Mouse (Mus musculus) forebrain, embryonic 13.5 days (tissue): ENCODE measurements around the gene Hoxa10. TPM values are rescaled to one million over a fixed set of nuclear protein-coding genes. Genes with fewer than 3 reads are reported as not detected.

Experiments
- ATAC-seq: fragments of 200-750 bp; cut with Nextera tagmentation; 2 replicates; pipeline ENCODE4 v1.8.0; 2017
- H3K27ac ChIP-seq: fragments of 300-500 bp; sonication (generic); 2 replicates; pipeline ENCODE4 v1.5.1; 2015; ENCODE audit warnings: inconsistent platforms, mild to moderate bottlenecking, moderate library complexity
- H3K27me3 ChIP-seq: fragments of 300-500 bp; sonication (generic); 2 replicates; pipeline ENCODE4 v1.6.1; 2015; ENCODE audit warnings: mild to moderate bottlenecking, inconsistent platforms
- H3K36me3 ChIP-seq: fragments of 300-500 bp; sonication (generic); 2 replicates; pipeline ENCODE4 v1.6.1; 2015; ENCODE audit warnings: mild to moderate bottlenecking, inconsistent platforms; ENCODE audit not compliant: poor library complexity, severe bottlenecking
- H3K4me1 ChIP-seq: fragments of 300-500 bp; sonication (generic); 2 replicates; pipeline ENCODE4 v1.6.1; 2015; ENCODE audit warnings: inconsistent platforms
- H3K4me2 ChIP-seq: fragments of 300-500 bp; sonication (generic); 2 replicates; pipeline ENCODE4 v1.6.1; 2015; ENCODE audit warnings: inconsistent platforms, mild to moderate bottlenecking, moderate library complexity
- H3K4me3 ChIP-seq: fragments of 300-500 bp; sonication (generic); 2 replicates; pipeline ENCODE4 v1.5.1; 2015; ENCODE audit warnings: mild to moderate bottlenecking, inconsistent platforms
- H3K9ac ChIP-seq: fragments of 300-500 bp; sonication (generic); 2 replicates; pipeline ENCODE4 v1.6.1; 2015; ENCODE audit warnings: mild to moderate bottlenecking, inconsistent platforms
- H3K9me3 ChIP-seq: fragments of 300-500 bp; sonication (generic); replicated peaks from 2 replicates; pipeline ENCODE4 v1.6.1; 2016; ENCODE audit warnings: inconsistent platforms
- WGBS: fragments of 180-500 bp; shearing (Covaris S2); methylation state at CpG from one replicate; pipeline ENCODE4 v1.1.7; 2015; 5-methylcytosine and 5-hydroxymethylcytosine counted together
- polyA plus RNA-seq: library from polyadenylated mRNA; unstranded; fragments of >200 nt; fragmentation: Nextera tagmentation; extraction: Ambion mirVana; gene quantifications from 2 replicates; pipeline ENCODE4 v1.2.1, GENCODE M21; 2015

The Hoxa10 gene
- polyA plus RNA-seq, 1 experiment from 2014 or later: 0.09 TPM

GRCm38 (mm10) chr6:52231885-52232567 is 8.6 kb downstream of the Hoxa10 start:
- WGBS: 2% methylated on average over 18 of the region's 18 CpGs

GRCm38 (mm10) chr6:52230516-52231165 is 10.0 kb downstream of the Hoxa10 start, which contains the start of gene Hoxa9:
Gene Hoxa9, minus strand, starts transcription at chr6:52231089.
- Histone ChIP-seq H3K4me3 (no peak within 1 kb of the TSS), H3K4me1 (no peaks in the 10 kb centered on the region), H3K4me2 (no peak within 1 kb of the TSS), H3K9ac (no peak within 1 kb of the TSS), H3K27ac (no peak within 1 kb of the TSS), H3K36me3 (no peaks in the 10 kb centered on the region), H3K9me3 (no peaks in the 10 kb centered on the region), H3K27me3 (peaks cover 97% of the 10 kb centered on the region)
- no peak for ATAC-seq
- 1% methylated on average over 26 of the region's 36 CpGs for WGBS

More at GRCm38 (mm10) chr6:52231885-52232567, 8.6 kb downstream of the Hoxa10 start:
- Histone ChIP-seq H3K9ac (no peak overlapping the region), H3K4me1 (no peaks in the 10 kb centered on the region), H3K36me3 (no peaks in the 10 kb centered on the region), H3K4me3 (no peak overlapping the region), H3K9me3 (no peaks in the 10 kb centered on the region), H3K27me3 (peaks cover 97% of the 10 kb centered on the region), H3K4me2 (no peak overlapping the region), H3K27ac (no peak overlapping the region)
- ATAC-seq: no peak

DNA sequence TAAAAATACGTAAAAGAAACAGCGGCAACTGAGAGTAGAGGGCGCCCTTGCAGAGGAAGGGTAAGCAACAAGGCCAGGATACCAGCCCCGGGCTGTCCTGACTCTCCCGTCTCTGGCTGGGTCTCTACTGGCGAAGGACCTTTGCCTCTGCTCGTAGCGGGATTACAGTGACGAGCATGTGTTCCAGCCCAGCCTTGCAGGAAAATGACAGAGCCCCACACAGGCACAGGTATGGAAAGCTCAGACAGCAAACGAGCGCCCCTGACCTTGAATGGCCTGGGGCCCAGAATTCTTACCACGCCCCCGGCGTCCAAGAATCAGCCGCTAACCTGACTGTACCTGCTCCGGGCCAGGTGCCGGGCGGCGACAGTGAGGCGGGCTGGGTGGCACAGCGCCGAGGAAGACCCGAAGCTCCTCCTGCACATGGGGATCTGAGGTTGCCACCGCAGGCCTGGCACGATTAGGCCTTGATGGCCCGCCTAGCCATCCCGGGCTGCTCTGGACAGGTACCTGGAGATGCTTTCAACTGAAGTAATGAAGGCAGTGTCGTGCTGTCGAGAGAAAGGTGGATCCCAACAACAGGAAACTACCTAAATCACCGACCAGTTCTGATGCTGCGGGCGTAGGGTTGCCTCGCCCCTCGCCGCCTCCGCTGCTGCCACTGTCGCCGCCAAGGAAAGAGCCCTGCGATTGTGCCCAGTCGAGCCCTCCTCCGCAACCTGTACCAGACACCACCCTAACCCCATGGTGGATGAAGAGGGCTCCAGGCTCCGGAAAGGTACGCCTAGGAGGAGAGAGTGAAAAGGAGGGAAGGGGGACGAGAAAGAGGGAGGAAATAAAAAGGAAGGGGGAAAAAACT is 10.9 kb downstream of the Hoxa10 start:
- Histone ChIP-seq H3K9ac (no peak overlapping the region), H3K4me2 (no peak overlapping the region), H3K36me3 (no peaks in the 10 kb centered on the region), H3K27me3 (peaks cover 97% of the 10 kb centered on the region), H3K9me3 (no peaks in the 10 kb centered on the region), H3K4me1 (no peaks in the 10 kb centered on the region), H3K27ac (no peak overlapping the region), H3K4me3 (no peak overlapping the region)
- no peak for ATAC-seq
- WGBS: 1% methylated on average over 44 of the region's 44 CpGs

DNA sequence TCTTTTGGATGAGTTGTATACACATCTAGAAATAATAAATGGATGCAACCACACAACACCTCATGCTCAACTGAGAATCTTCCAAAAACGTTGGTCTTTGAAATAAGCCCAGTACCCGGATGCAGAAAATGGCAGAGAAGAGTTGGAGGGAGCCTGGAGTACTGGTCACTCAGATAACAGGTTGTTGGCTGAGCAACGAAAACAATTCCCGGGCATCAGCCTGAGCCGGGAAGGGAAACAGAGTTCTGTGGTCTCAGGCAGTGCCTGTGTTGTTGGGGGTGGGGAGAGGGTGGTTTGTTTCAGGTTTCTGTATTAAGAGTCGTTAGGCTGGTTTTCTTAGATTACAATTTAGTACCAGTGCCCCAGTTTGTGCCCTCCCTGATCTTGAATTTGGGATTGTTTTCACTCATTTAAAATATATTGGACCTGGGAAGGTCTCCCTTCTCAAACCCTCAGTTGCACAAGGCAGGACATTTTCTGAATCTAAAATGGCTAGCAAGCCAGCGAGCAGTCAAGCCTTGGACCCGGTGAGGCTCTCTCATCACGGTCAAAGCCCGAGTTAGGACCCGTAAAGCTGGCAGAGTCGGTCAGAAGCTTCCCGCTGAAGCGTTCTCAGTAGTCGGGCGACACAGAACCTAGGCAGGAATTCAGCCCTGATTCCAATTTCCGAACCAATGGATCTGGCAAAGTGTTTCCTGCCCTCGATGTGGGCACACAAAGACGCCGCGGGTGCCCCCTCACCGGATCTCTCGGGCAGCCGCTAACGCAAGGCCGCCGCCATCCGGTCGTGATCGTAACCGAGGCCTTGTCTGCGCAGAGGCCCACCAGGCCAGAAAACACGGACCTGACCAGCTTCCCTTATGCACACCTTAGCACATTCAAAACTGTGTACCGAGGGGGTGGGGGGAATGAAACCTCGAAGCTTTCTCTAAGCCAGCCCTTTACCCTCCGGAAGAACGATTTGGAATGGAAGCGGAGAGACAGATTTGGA is 11.9 kb downstream of the Hoxa10 start:
- Histone ChIP-seq H3K27ac (no peak overlapping the region), H3K36me3 (no peaks in the 10 kb centered on the region), H3K4me3 (no peak overlapping the region), H3K9ac (no peak overlapping the region), H3K9me3 (no peaks in the 10 kb centered on the region), H3K4me2 (no peak overlapping the region), H3K4me1 (no peaks in the 10 kb centered on the region), H3K27me3 (peaks cover 97% of the 10 kb centered on the region)
- ATAC-seq: no peak
- 1% methylated on average over 38 of the region's 38 CpGs for WGBS

GRCm38 (mm10) chr6:52227470-52228222 is 13.0 kb downstream of the Hoxa10 start:
- 2% methylated on average over 11 of the region's 11 CpGs for WGBS
- no peak overlapping the region for H3K27ac ChIP-seq
- H3K4me2 ChIP-seq: no peak overlapping the region
- H3K9me3 ChIP-seq: no peaks in the 10 kb centered on the region
- H3K27me3 ChIP-seq: peaks cover 97% of the 10 kb centered on the region
- no peaks in the 10 kb centered on the region for H3K36me3 ChIP-seq
- no peak for ATAC-seq
- H3K4me1 ChIP-seq: no peaks in the 10 kb centered on the region
- no peak overlapping the region for H3K4me3 ChIP-seq
- no peak overlapping the region for H3K9ac ChIP-seq

DNA sequence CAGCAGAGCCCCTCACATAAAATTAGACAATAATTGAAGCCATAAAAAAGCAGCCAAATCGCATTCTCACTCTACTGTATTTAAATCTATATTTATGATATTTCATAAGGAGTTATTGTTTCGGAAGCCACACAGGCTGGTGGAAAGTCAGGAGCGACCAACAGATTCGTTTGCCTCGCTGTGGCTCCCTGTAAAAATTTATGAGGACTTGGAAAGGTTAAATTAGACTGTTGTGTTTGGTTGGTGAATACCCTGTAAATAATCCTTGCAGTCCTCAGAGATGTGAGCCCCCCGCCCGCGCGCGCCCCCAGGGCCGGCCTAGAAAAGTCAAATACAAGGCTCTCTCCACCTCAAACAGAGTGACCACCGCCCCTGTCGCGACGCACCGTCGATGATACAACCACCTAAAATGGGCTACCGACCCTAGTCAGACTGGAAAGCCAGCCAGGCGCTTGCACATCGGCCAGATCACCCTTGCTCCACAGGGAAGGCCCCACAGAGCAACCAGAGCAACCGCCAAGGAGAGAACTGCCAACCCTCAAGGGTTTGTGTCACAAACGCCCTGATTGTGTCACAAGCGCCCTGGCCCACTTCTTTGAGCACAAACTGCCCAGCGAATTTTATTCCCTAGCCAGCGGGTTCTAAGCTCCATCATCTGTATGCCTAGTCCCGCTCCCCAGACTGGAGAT is 13.9 kb downstream of the Hoxa10 start:
- Histone ChIP-seq H3K36me3 (no peaks in the 10 kb centered on the region), H3K9ac (no peak overlapping the region), H3K27me3 (peaks cover 97% of the 10 kb centered on the region), H3K4me3 (no peak overlapping the region), H3K4me2 (no peak overlapping the region), H3K27ac (no peak overlapping the region), H3K9me3 (no peaks in the 10 kb centered on the region), H3K4me1 (peaks cover 3% of the 10 kb centered on the region)
- ATAC-seq: no peak
- 3% methylated on average over 26 of the region's 26 CpGs for WGBS

GRCm38 (mm10) chr6:52225612-52226568 is 14.8 kb downstream of the Hoxa10 start:
- Histone ChIP-seq H3K27me3 (peaks cover 99% of the 10 kb centered on the region), H3K36me3 (no peaks in the 10 kb centered on the region), H3K9me3 (no peaks in the 10 kb centered on the region), H3K9ac (no peak overlapping the region), H3K4me2 (no peak overlapping the region), H3K4me1 (peaks cover 7% of the 10 kb centered on the region), H3K4me3 (no peak overlapping the region), H3K27ac (no peak overlapping the region)
- 3% methylated on average over 69 of the region's 69 CpGs for WGBS
- ATAC-seq: no peak

DNA sequence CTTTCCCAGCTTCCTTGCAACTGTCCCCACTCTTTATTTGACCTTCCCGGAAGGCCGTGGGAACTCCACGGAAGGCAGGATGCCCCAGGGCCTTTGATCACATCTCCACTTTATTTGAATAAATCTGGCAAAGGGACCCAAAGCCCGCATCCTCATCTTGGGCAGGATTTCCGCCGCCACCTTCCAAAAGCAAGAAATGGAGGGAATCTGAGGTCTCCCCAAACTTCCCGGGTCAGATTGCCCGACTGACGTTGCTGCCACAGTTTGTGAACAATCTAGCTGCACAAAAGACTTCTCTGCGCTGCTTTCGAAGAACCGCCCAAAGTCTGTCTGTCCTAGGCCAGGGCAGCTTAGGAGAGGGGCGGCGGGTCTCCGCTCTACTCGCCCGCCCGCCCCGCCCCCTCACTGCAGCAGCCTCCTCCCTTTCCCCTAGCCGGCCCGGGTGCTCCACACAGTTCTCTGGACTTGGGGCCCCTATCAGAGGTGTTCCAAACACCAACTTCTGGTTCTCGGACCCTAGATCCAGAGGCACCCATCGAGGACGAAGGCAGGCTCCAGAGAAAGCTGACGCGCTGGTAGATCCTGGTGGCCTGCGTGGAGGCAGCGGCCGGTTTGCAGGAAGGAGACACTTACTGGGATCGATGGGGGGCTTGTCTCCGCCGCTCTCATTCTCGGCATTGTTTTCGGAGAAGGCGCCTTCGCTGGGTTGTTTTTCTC is 15.6 kb downstream of the Hoxa10 start:
- peaks cover 99% of the 10 kb centered on the region for H3K27me3 ChIP-seq
- WGBS: 2% methylated on average over 36 of the region's 36 CpGs
- H3K9me3 ChIP-seq: no peaks in the 10 kb centered on the region
- H3K27ac ChIP-seq: no peak overlapping the region
- peaks cover 7% of the 10 kb centered on the region for H3K4me1 ChIP-seq
- ATAC-seq: no peak
- no peak overlapping the region for H3K4me3 ChIP-seq
- H3K9ac ChIP-seq: no peak overlapping the region
- no peak overlapping the region for H3K4me2 ChIP-seq
- H3K36me3 ChIP-seq: no peaks in the 10 kb centered on the region

DNA sequence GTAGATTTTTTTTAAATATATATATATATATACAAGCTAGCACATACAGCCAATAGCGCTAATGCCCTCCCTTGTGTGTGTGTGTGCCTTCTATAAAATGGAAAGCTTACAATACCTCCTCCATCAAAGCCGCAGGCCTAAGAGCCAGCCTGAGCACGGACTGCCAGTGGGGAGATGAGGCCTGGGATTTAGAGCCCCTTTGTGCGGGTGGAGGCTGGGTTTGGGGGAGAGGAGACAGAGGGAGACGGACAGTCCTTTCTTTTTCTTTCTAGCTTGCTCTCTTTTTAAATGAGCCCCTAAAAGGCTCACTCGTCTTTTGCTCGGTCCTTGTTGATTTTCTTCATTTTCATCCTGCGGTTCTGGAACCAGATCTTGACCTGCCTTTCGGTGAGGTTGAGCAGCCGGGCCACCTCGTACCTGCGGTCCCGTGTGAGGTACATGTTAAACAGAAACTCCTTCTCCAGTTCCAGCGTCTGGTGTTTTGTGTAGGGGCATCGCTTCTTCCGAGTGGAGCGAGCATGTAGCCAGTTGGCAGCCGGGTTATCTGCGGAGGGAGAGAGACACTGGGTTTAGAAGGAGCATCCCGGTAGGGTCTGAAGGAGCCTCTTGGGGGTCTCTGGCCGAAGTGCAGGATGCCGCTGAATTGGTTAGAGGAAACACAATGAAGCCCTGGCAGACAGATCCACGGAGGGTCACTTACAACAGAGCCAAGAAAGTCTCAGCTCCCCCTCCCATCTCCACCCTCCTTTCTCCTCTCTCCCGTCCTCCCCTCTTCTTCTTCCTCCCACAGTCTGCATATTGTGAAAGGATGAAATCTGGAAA is 16.5 kb downstream of the Hoxa10 start:
- H3K27ac ChIP-seq: no peak overlapping the region
- H3K9ac ChIP-seq: no peak overlapping the region
- peaks cover 7% of the 10 kb centered on the region for H3K4me1 ChIP-seq
- ATAC-seq: no peak
- H3K27me3 ChIP-seq: peaks cover 99% of the 10 kb centered on the region
- H3K36me3 ChIP-seq: no peaks in the 10 kb centered on the region
- H3K4me2 ChIP-seq: no peak overlapping the region
- 1% methylated on average over 24 of the region's 24 CpGs for WGBS
- H3K4me3 ChIP-seq: no peak overlapping the region
- no peaks in the 10 kb centered on the region for H3K9me3 ChIP-seq
